Mouse (Mus musculus) olfactory bulb, adult 2 months (tissue): ENCODE data around the gene Cfap70.

Source experiments
- CTCF ChIP-seq: fragments of 200-500 bp; IDR thresholded peaks from 2 replicates; pipeline ENCODE4 v1.5.1; 2012; ENCODE audit warnings: low read depth, mild to moderate bottlenecking, low read length, moderate library complexity; ENCODE audit not compliant: insufficient read depth
- POLR2A ChIP-seq: fragments of 200-500 bp; IDR thresholded peaks from 2 replicates; pipeline ENCODE4 v1.6.1; 2012; ENCODE audit warnings: mild to moderate bottlenecking, low read depth, low read length, moderate library complexity; ENCODE audit not compliant: insufficient read depth

DNA sequence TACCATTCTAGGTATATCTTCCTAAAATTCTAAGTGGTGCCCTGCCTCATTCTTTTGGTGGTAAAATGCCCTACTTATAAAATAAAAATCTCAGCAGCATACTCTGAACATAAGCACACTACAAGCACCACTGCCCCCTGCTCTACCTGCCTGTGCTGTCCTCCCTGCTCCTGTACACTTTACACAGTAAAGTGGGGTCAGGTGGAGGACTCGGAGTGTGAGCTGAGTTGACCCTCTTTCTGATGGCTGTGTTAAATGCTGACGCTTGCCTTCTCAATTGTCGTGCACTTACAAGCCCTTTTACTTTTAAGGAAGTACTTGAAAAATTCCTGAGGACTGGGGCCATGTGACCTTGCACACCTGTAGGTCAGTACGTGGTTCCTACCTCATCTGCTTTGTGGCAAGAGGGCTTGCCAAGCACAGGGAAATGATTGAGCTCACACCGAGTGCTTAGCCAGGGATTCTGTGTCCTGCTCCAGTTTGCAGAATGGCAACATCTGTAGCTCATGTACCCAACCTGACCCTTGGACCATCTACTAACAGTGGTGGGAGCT, 72.9 kb downstream of the Cfap70 start:
- no peak for TF ChIP-seq CTCF
- TF ChIP-seq POLR2A = no peak
